Mouse (Mus musculus): ENCODE data around the gene Prdm13.

Gene Prdm13

GRCm38 (mm10) chr4:21685595-21686091, at the start of gene Prdm13:
TSS of gene Prdm13 (minus strand) at chr4:21685963.
- ChIA-PET POLR2A (interaction anchor here in 2 of 4 experiments (2.8 to 4.3 kb wide), 3 partner anchors 12 to 42 kb away, joined by 7 to 14 read pairs (median 13); partner anchors contain the start of gene Ccnc (in 2 of the 2)), CTCF (interaction anchor here in 2 of 4 experiments (0.5 to 2.0 kb wide), 2 partner anchors 8 to 11 kb away, joined by 3 to 6 read pairs; no protein-coding TSS in a partner anchor)

GRCm38 (mm10) chr4:21727615-21728165, 41.9 kb upstream of the Prdm13 start, which contains the start of gene Ccnc:
TSS of gene Ccnc (plus strand) at chr4:21727701.
- ChIA-PET POLR2A (interaction anchor here (0.6 to 3.8 kb wide), 83 partner anchors 9 to 630 kb away, joined by 3 to 48 read pairs (median 5); partner anchors contain the start of genes Pnisr (in 3 of the 4), Coq3 (in 2 of the 4), Tstd3 (in 2 of the 4) and Usp45 (in 2 of the 4)), CTCF (interaction anchor here in 3 of 4 experiments (0.6 to 1.6 kb wide), 10 partner anchors 9 to 230 kb away, joined by 3 to 7 read pairs (median 3); no protein-coding TSS in a partner anchor)

- ChIA-PET POLR2A (interaction anchor here (0.6 to 3.8 kb wide), 83 partner anchors 9 to 631 kb away, joined by 3 to 48 read pairs (median 5); partner anchors contain the start of genes Coq3 (in 2 of the 4), Pnisr (in 2 of the 4), Tstd3 (in 2 of the 4) and Usp45 (in 2 of the 4)), CTCF (interaction anchor here in 3 of 4 experiments (0.6 to 1.6 kb wide), 11 partner anchors 9 to 231 kb away, joined by 3 to 7 read pairs (median 3); no protein-coding TSS in a partner anchor)
Observed at GRCm38 (mm10) chr4:21726912-21727614, 41.3 kb upstream of the Prdm13 start.

GRCm38 (mm10) chr4:21722752-21723334, 37.1 kb upstream of the Prdm13 start:
- ChIA-PET POLR2A (interaction anchor here in 3 of 4 experiments (0.6 to 2.9 kb wide), 23 partner anchors 9 to 234 kb away, joined by 3 to 23 read pairs (median 4); partner anchors contain the start of genes Coq3 (in 1 of the 3) and Pnisr (in 1 of the 3)), CTCF (interaction anchor here in 2 of 4 experiments (0.6 to 1.4 kb wide), 3 partner anchors 39 to 1169 kb away, joined by 3 to 6 read pairs (median 4); no protein-coding TSS in a partner anchor)

- ChIA-PET POLR2A (interaction anchor here (0.5 to 3.0 kb wide), 27 partner anchors 9 to 646 kb away, joined by 3 to 48 read pairs (median 3); partner anchors contain the start of genes Ccnc (in 4 of the 4), Pnisr (in 1 of the 4), Tstd3 (in 1 of the 4) and Usp45 (in 1 of the 4)), CTCF (interaction anchor here (0.5 to 1.6 kb wide), 10 partner anchors 15 to 168 kb away, joined by 3 to 8 read pairs (median 4); partner anchors contain the start of gene Ccnc (in 2 of the 4))
Observed at GRCm38 (mm10) chr4:21712147-21712546, 26.4 kb upstream of the Prdm13 start.

- POLR2A ChIA-PET, result no interaction called here
Observed at GRCm38 (mm10) chr4:21705046-21705445, 19.3 kb upstream of the Prdm13 start.

GRCm38 (mm10) chr4:21695638-21696254, 10.0 kb upstream of the Prdm13 start:
- POLR2A ChIA-PET, result interaction anchor here in 2 of 4 experiments (0.6 to 0.7 kb wide), 2 partner anchors 16 to 17 kb away, joined by 3 read pairs; no protein-coding TSS in a partner anchor

More at GRCm38 (mm10) chr4:21705046-21705445, 19.3 kb upstream of the Prdm13 start:
- CTCF ChIA-PET, result interaction anchor here in 3 of 4 experiments (0.7 to 1.8 kb wide), 3 partner anchors 9 to 86 kb away, joined by 3 read pairs; no protein-coding TSS in a partner anchor

GRCm38 (mm10) chr4:21690221-21690620, 4.5 kb upstream of the Prdm13 start:
- CTCF ChIA-PET, result no interaction called here

More at GRCm38 (mm10) chr4:21695638-21696254, 10.0 kb upstream of the Prdm13 start:
- CTCF ChIA-PET, result interaction anchor here (0.5 to 1.6 kb wide), 11 partner anchors 10 to 159 kb away, joined by 3 to 13 read pairs (median 4); no protein-coding TSS in a partner anchor

GRCm38 (mm10) chr4:21689492-21689941, 3.8 kb upstream of the Prdm13 start:
- POLR2A ChIA-PET, result interaction anchor here in 2 of 4 experiments (0.8 to 1.6 kb wide), 6 partner anchors 9 to 33 kb away, joined by 3 to 6 read pairs (median 4); no protein-coding TSS in a partner anchor

More at GRCm38 (mm10) chr4:21690221-21690620, 4.5 kb upstream of the Prdm13 start:
- POLR2A ChIA-PET, result interaction anchor here in 2 of 4 experiments (0.8 to 1.6 kb wide), 4 partner anchors 10 to 32 kb away, joined by 3 to 6 read pairs (median 4); no protein-coding TSS in a partner anchor

GRCm38 (mm10) chr4:21688703-21689200, 3.0 kb upstream of the Prdm13 start:
- ChIA-PET CTCF (no interaction called here), POLR2A (interaction anchor here in 1 of 4 experiments (1.0 to 1.6 kb wide), 5 partner anchors 9 to 39 kb away, joined by 3 to 6 read pairs (median 3); partner anchors contain the start of gene Ccnc)

More at GRCm38 (mm10) chr4:21689492-21689941, 3.8 kb upstream of the Prdm13 start:
- CTCF ChIA-PET, result no interaction called here

GRCm38 (mm10) chr4:21687783-21688702, 2.3 kb upstream of the Prdm13 start:
- POLR2A ChIA-PET, result interaction anchor here in 2 of 4 experiments (0.5 to 1.6 kb wide), 6 partner anchors 8 to 62 kb away, joined by 3 to 6 read pairs (median 3); partner anchors contain the start of gene Ccnc (in 1 of the 2)
- CTCF ChIA-PET, result no interaction called here

GRCm38 (mm10) chr4:21686934-21687333, 1.2 kb upstream of the Prdm13 start:
- ChIA-PET CTCF (no interaction called here), POLR2A (no interaction called here)

GRCm38 (mm10) chr4:21686416-21686815, 653 bp upstream of the Prdm13 start:
- POLR2A ChIA-PET, result interaction anchor here in 1 of 4 experiments (0.6 kb wide), 1 partner anchor 69 kb away, joined by 3 read pairs; no protein-coding TSS in a partner anchor
- CTCF ChIA-PET, result no interaction called here

- POLR2A ChIA-PET, result interaction anchor here in 3 of 4 experiments (0.5 to 4.3 kb wide), 6 partner anchors 10 to 107 kb away, joined by 3 to 14 read pairs (median 5); partner anchors contain the start of gene Ccnc (in 2 of the 3)
- CTCF ChIA-PET, result interaction anchor here in 3 of 4 experiments (0.8 to 2.0 kb wide), 4 partner anchors 8 to 38 kb away, joined by 3 to 6 read pairs (median 4); no protein-coding TSS in a partner anchor
Observed at GRCm38 (mm10) chr4:21684341-21684970, 1.3 kb downstream of the Prdm13 start.

GRCm38 (mm10) chr4:21682421-21683150, 3.2 kb downstream of the Prdm13 start:
- POLR2A ChIA-PET, result interaction anchor here in 2 of 4 experiments (1.2 to 4.3 kb wide), 4 partner anchors 9 to 45 kb away, joined by 3 to 14 read pairs (median 8); partner anchors contain the start of gene Ccnc (in 1 of the 2)
- CTCF ChIA-PET, result no interaction called here
